Mouse (Mus musculus) brain, embryonic 14.5 days (tissue): ENCODE measurements around the gene Zbtb39.

Experiments used
- CTCF ChIP-seq: fragments of 200-500 bp; IDR thresholded peaks from 2 replicates; pipeline ENCODE4 v1.5.1; 2012; ENCODE audit warnings: inconsistent platforms, mild to moderate bottlenecking, moderate library complexity, borderline replicate concordance; ENCODE audit not compliant: insufficient read depth, insufficient read length; ENCODE audit errors: extremely low read depth
- POLR2A ChIP-seq: fragments of 200-500 bp; IDR thresholded peaks from 2 replicates; pipeline ENCODE4 v1.6.1; 2012; ENCODE audit warnings: mild to moderate bottlenecking, inconsistent platforms, borderline replicate concordance; ENCODE audit not compliant: poor library complexity, insufficient read depth, insufficient read length, severe bottlenecking; ENCODE audit errors: extremely low read depth

DNA sequence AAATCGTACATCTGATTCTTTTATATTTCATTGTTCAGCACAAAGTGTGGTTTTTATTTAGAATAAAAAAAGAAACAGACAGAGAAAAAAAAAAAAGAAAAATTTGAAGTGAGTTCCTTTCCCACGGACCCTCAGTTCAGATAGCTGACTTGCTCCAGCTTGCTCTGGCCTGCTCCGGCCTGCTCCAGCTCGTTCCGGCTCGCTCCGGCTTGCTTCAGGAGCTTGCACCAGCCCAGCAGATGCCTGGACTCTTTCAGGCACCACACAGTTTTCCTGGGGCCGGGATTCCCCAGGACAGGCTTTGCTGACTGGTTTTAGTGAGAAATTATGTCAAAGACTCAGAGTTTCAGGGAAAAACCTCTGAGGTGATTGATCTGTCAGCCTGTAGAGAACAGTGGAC lies 7.9 kb downstream of the Zbtb39 start:
- no peak for TF ChIP-seq CTCF
- TF ChIP-seq POLR2A = no peak
